Mouse (Mus musculus): Measurements from ENCODE around the gene Rhno1. TPM values are rescaled to one million over a fixed set of nuclear protein-coding genes. Genes with fewer than 3 reads are reported as not detected.

Rhno1 gene
- polyA plus RNA-seq, 1 experiment = 10.6 TPM

- DNase-seq = no peak
- H3K27me3 ChIP-seq (replicated peaks; ENCODE audit: control insufficient read depth, insufficient read depth, low read length) = no peaks in the 10 kb centered on the region
- TF ChIP-seq CTCF (conservative IDR thresholded peaks at IDR 0.05; ENCODE audit: insufficient read depth, insufficient read length, low read depth, low read length) (no peak), POLR2A (IDR thresholded peaks at IDR 0.05; ENCODE audit: low read depth, low read length) (no peak)
- peaks cover 3% of the 10 kb centered on the region; the same call in 1 of the 2 replicates for H3K4me1 ChIP-seq (ENCODE audit: control insufficient read depth, insufficient read depth, low read length)
- H3K4me3 ChIP-seq (ENCODE audit: insufficient read depth, low read depth, low read length) = peak within 1 kb of the TSS; percentile 29; the same call in 1 of the 2 replicates
- no peaks in the 10 kb centered on the region for H3K36me3 ChIP-seq (ENCODE audit: control insufficient read depth, insufficient read depth, low read length)
- WGBS = 59% methylated on average over 3 of the region's 3 CpGs
- H3K27ac ChIP-seq (ENCODE audit: insufficient read depth, low read depth, low read length) = peak within 1 kb of the TSS; percentile 19; the same call in 1 of the 2 replicates
Observed at GRCm38 (mm10) chr6:128398996-128399395, 36.3 kb upstream of the Rhno1 start, which contains the start of gene Nrip2. Gene Nrip2 (plus strand): TSS chr6:128399296.

GRCm38 (mm10) chr6:128397574-128398261, 35.0 kb upstream of the Rhno1 start:
- TF ChIP-seq CTCF (conservative IDR thresholded peaks at IDR 0.05; ENCODE audit: insufficient read depth, insufficient read length, low read depth, low read length) (no peak), POLR2A (IDR thresholded peaks at IDR 0.05; ENCODE audit: low read depth, low read length) (no peak)
- Histone ChIP-seq H3K27me3 (replicated peaks; ENCODE audit: control insufficient read depth, insufficient read depth, low read length) (no peaks in the 10 kb centered on the region), H3K4me1 (ENCODE audit: control insufficient read depth, insufficient read depth, low read length) (peaks cover 3% of the 10 kb centered on the region; the same call in 1 of the 2 replicates), H3K4me3 (ENCODE audit: insufficient read depth, low read depth, low read length) (no peak overlapping the region), H3K27ac (ENCODE audit: insufficient read depth, low read depth, low read length) (no peak overlapping the region), H3K36me3 (ENCODE audit: control insufficient read depth, insufficient read depth, low read length) (no peaks in the 10 kb centered on the region)
- WGBS = 49% methylated on average over 7 of the region's 7 CpGs
- peak; percentile 87 for DNase-seq

- Histone ChIP-seq H3K4me1 (ENCODE audit: control insufficient read depth, insufficient read depth, low read length) (no peaks in the 10 kb centered on the region), H3K36me3 (ENCODE audit: control insufficient read depth, insufficient read depth, low read length) (no peaks in the 10 kb centered on the region), H3K4me3 (ENCODE audit: insufficient read depth, low read depth, low read length) (no peak overlapping the region), H3K27ac (ENCODE audit: insufficient read depth, low read depth, low read length) (no peak overlapping the region), H3K27me3 (replicated peaks; ENCODE audit: control insufficient read depth, insufficient read depth, low read length) (no peaks in the 10 kb centered on the region)
- TF ChIP-seq POLR2A (IDR thresholded peaks at IDR 0.05; ENCODE audit: low read depth, low read length) (no peak), CTCF (conservative IDR thresholded peaks at IDR 0.05; ENCODE audit: insufficient read depth, insufficient read length, low read depth, low read length) (no peak)
- 44% methylated on average over 1 of the region's 1 CpGs for WGBS
- DNase-seq = no peak
Observed at GRCm38 (mm10) chr6:128390683-128391082, 28.0 kb upstream of the Rhno1 start.

- Histone ChIP-seq H3K36me3 (ENCODE audit: control insufficient read depth, insufficient read depth, low read length) (no peaks in the 10 kb centered on the region), H3K27ac (ENCODE audit: insufficient read depth, low read depth, low read length) (no peak overlapping the region), H3K4me3 (ENCODE audit: insufficient read depth, low read depth, low read length) (no peak overlapping the region), H3K27me3 (replicated peaks; ENCODE audit: control insufficient read depth, insufficient read depth, low read length) (no peaks in the 10 kb centered on the region), H3K4me1 (ENCODE audit: control insufficient read depth, insufficient read depth, low read length) (no peaks in the 10 kb centered on the region)
- no peak for DNase-seq
- WGBS = 69% methylated on average over 1 of the region's 1 CpGs
- TF ChIP-seq POLR2A (IDR thresholded peaks at IDR 0.05; ENCODE audit: low read depth, low read length) (no peak), CTCF (conservative IDR thresholded peaks at IDR 0.05; ENCODE audit: insufficient read depth, insufficient read length, low read depth, low read length) (no peak)
Observed at GRCm38 (mm10) chr6:128389185-128389584, 26.5 kb upstream of the Rhno1 start.

GRCm38 (mm10) chr6:128385026-128385425, 22.3 kb upstream of the Rhno1 start:
- Histone ChIP-seq H3K27ac (ENCODE audit: insufficient read depth, low read depth, low read length) (no peak overlapping the region), H3K4me1 (ENCODE audit: control insufficient read depth, insufficient read depth, low read length) (no peaks in the 10 kb centered on the region), H3K4me3 (ENCODE audit: insufficient read depth, low read depth, low read length) (no peak overlapping the region), H3K27me3 (replicated peaks; ENCODE audit: control insufficient read depth, insufficient read depth, low read length) (no peaks in the 10 kb centered on the region), H3K36me3 (ENCODE audit: control insufficient read depth, insufficient read depth, low read length) (no peaks in the 10 kb centered on the region)
- DNase-seq = no peak
- 74% methylated on average over 1 of the region's 1 CpGs for WGBS
- TF ChIP-seq POLR2A (IDR thresholded peaks at IDR 0.05; ENCODE audit: low read depth, low read length) = no peak
- TF ChIP-seq CTCF (conservative IDR thresholded peaks at IDR 0.05; ENCODE audit: insufficient read depth, insufficient read length, low read depth, low read length) = no peak

- no peak for DNase-seq
- no peaks in the 10 kb centered on the region for H3K4me1 ChIP-seq (ENCODE audit: control insufficient read depth, insufficient read depth, low read length)
- no peaks in the 10 kb centered on the region for H3K36me3 ChIP-seq (ENCODE audit: control insufficient read depth, insufficient read depth, low read length)
- no peaks in the 10 kb centered on the region for H3K27me3 ChIP-seq (replicated peaks; ENCODE audit: control insufficient read depth, insufficient read depth, low read length)
- TF ChIP-seq POLR2A (IDR thresholded peaks at IDR 0.05; ENCODE audit: low read depth, low read length) (no peak), CTCF (conservative IDR thresholded peaks at IDR 0.05; ENCODE audit: insufficient read depth, insufficient read length, low read depth, low read length) (no peak)
- 59% methylated on average over 7 of the region's 7 CpGs for WGBS
- no peak overlapping the region for H3K27ac ChIP-seq (ENCODE audit: insufficient read depth, low read depth, low read length)
- no peak overlapping the region for H3K4me3 ChIP-seq (ENCODE audit: insufficient read depth, low read depth, low read length)
Observed at GRCm38 (mm10) chr6:128383752-128384151, 21.0 kb upstream of the Rhno1 start.

GRCm38 (mm10) chr6:128381254-128381653, 18.5 kb upstream of the Rhno1 start:
- Histone ChIP-seq H3K36me3 (ENCODE audit: control insufficient read depth, insufficient read depth, low read length) (no peaks in the 10 kb centered on the region), H3K4me3 (ENCODE audit: insufficient read depth, low read depth, low read length) (no peak overlapping the region), H3K4me1 (ENCODE audit: control insufficient read depth, insufficient read depth, low read length) (no peaks in the 10 kb centered on the region), H3K27me3 (replicated peaks; ENCODE audit: control insufficient read depth, insufficient read depth, low read length) (no peaks in the 10 kb centered on the region), H3K27ac (ENCODE audit: insufficient read depth, low read depth, low read length) (no peak overlapping the region)
- no peak for DNase-seq
- 69% methylated on average over 3 of the region's 3 CpGs for WGBS
- TF ChIP-seq POLR2A (IDR thresholded peaks at IDR 0.05; ENCODE audit: low read depth, low read length) (no peak), CTCF (conservative IDR thresholded peaks at IDR 0.05; ENCODE audit: insufficient read depth, insufficient read length, low read depth, low read length) (no peak)
